Mouse (Mus musculus): Measurements from ENCODE around the gene Akt1s1. TPM values are rescaled to one million over a fixed set of nuclear protein-coding genes. Genes with fewer than 3 reads are reported as not detected.

Gene Akt1s1
- total RNA-seq, 2 experiments from 2014 or later = 108 to 118 TPM

- DNase-seq = no peak
These were observed 4.3 kb downstream of the Akt1s1 start for GRCm38 (mm10) chr7:44853065-44853464.

- peak in 1 of 2 experiments; percentile 39 for DNase-seq
These were observed 5.0 kb downstream of the Akt1s1 start for GRCm38 (mm10) chr7:44853596-44854355.

GRCm38 (mm10) chr7:44854356-44855031 is 5.7 kb downstream of the Akt1s1 start:
- peak; percentile 95 to 96 for DNase-seq

GRCm38 (mm10) chr7:44855036-44855435 is 6.2 kb downstream of the Akt1s1 start:
- no peak for DNase-seq

- no peak for DNase-seq
These were observed 7.6 kb downstream of the Akt1s1 start for GRCm38 (mm10) chr7:44856265-44856916.

GRCm38 (mm10) chr7:44857042-44857552 is 8.3 kb downstream of the Akt1s1 start, which contains the start of gene Pnkp:
Gene Pnkp (plus strand): TSS chr7:44857139.
- DNase-seq = peak; percentile 89 to 91

GRCm38 (mm10) chr7:44857905-44858304 is 9.1 kb downstream of the Akt1s1 start:
- DNase-seq = peak in 1 of 2 experiments; percentile 50

- DNase-seq = no peak
These were observed 11.1 kb downstream of the Akt1s1 start for GRCm38 (mm10) chr7:44859896-44860295.

- DNase-seq = peak; percentile 76 to 87
These were observed 12.0 kb downstream of the Akt1s1 start for GRCm38 (mm10) chr7:44860576-44861428.

- no peak for DNase-seq
These were observed 12.6 kb downstream of the Akt1s1 start for GRCm38 (mm10) chr7:44861429-44861816.

GRCm38 (mm10) chr7:44862434-44862833 is 13.6 kb downstream of the Akt1s1 start:
- no peak for DNase-seq

- DNase-seq = no peak
These were observed 14.4 kb downstream of the Akt1s1 start for GRCm38 (mm10) chr7:44863210-44863609.

- DNase-seq = no peak
These were observed 15.2 kb downstream of the Akt1s1 start for GRCm38 (mm10) chr7:44863982-44864494.

GRCm38 (mm10) chr7:44864595-44865542 is 16.1 kb downstream of the Akt1s1 start:
- DNase-seq = peak in 1 of 2 experiments; percentile 54

GRCm38 (mm10) chr7:44866276-44867009 is 17.7 kb downstream of the Akt1s1 start:
- DNase-seq = peak; percentile 88 to 89

- DNase-seq = peak in 1 of 2 experiments; percentile 49
These were observed 18.4 kb downstream of the Akt1s1 start for GRCm38 (mm10) chr7:44867010-44867702.

- DNase-seq = no peak
These were observed 19.0 kb downstream of the Akt1s1 start for GRCm38 (mm10) chr7:44867802-44868201.

- no peak for DNase-seq
These were observed 19.7 kb downstream of the Akt1s1 start for GRCm38 (mm10) chr7:44868465-44868864.

Measured in adrenal gland, postnatal 36 days (tissue).